Mouse (Mus musculus) frontal cortex, postnatal 14 days (tissue): Measurements from ENCODE around the gene Popdc2.

Experiments
- DNase-seq, 2 experiments: peaks; one replicate each; pipeline ENCODE4 v3.0.0; 2022; ENCODE audit warnings: low spot score in 2 of 2

The Popdc2 gene

GRCm38 (mm10) chr16:38400311-38400960, 38.4 kb downstream of the Popdc2 start:
- no peak for DNase-seq

DNA sequence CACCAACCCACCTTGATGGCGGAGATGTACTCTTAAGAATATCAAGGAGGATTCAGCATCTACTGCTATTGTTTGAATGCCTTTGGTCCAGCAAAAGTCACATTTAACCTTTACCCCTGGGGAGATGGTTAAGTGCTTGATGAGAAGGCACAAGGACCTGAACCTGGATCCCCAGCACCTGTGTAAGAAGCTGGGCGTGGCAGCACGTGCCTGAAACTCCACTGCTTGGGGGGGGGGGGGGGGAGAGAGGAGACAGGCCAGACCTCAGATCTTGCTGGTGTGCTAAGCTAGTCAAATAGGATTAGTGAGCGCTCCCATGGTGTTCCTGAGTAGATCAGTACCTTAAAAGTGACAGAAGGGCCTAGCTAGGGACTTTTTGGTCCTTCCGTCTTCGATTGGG, 39.5 kb downstream of the Popdc2 start:
- no peak for DNase-seq

DNA sequence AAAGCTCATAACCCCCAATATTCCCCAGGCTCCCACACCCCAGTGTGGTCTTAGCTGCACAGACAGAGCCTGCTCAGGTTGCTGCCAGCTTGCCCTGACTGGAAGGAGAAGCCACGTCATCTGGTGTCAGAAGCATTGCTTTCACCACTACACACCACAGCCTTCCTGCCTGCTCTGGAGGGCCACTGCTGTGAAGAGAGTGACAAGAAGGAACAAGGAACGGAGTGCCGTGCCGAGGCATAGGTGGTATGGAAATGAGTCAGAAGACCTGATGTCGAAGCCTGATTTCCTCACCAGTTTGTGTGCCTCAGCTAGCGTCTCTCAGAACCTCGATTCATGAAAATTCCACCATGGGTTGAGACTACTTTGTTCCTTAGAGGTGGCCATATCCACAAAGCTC, 41.6 kb downstream of the Popdc2 start:
- no peak for DNase-seq

DNA sequence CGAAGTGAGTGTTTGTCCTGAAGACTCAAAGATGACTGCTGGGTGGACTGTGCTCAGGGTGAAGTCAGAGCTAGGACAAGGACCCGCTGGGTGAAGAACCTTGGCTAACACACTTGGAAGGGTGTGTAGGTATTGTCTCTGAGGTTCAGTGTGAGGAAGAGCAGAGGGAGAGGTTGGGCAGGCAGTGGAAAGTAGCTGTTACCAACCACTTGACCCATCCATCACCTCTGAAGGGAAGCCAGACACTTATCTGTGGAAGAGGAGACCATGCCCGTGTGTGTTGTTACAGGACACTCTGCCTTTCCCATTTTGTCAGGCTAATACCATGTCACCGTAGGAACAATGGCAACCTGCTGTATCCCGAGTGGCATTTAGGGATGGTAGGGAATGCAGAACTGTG, 44.3 kb downstream of the Popdc2 start:
- no peak for DNase-seq

- no peak for DNase-seq
These were observed 44.7 kb downstream of the Popdc2 start for GRCm38 (mm10) chr16:38406708-38407107.

- no peak for DNase-seq
These were observed 45.6 kb downstream of the Popdc2 start for GRCm38 (mm10) chr16:38407584-38407983.

DNA sequence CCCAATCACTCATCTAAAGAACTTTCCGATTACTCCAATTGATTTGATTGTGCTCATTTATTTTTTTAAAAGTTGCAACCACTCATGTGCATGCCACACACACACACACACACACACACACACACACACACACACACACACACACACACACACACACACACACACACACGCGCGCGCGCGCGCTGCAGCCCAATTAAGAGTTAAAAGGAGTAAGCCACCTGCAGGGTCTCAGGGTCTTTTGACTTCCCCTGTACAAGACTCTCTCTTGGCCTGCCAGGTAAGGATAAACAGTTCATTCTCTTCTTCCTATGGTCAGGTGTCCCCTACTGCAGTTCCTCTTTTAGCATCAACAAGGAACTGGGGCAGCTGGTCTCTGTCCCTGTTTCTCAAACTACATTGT, 46.4 kb downstream of the Popdc2 start:
- no peak for DNase-seq

DNA sequence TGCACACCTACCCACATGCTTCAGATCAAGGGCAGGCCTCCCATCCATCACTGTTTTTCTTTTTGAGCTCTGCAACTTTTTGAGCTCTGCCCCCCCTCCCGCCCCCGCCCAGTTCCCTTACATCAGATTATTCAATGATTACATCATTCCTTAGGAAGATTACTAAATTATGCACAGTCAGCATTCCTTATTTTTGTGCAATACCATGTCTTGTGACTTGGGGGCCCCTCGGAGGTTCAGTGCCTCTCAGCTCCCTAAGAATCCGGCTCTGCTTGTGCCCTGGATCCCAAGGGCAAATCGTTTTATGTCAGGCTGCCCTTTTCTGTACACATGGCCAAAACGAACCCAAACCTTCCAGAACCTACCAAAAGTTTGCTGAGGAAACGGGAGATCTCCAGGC, 52.9 kb downstream of the Popdc2 start:
- DNase-seq, result no peak

GRCm38 (mm10) chr16:38425374-38425773, 63.4 kb downstream of the Popdc2 start:
- DNase-seq, result no peak

DNA sequence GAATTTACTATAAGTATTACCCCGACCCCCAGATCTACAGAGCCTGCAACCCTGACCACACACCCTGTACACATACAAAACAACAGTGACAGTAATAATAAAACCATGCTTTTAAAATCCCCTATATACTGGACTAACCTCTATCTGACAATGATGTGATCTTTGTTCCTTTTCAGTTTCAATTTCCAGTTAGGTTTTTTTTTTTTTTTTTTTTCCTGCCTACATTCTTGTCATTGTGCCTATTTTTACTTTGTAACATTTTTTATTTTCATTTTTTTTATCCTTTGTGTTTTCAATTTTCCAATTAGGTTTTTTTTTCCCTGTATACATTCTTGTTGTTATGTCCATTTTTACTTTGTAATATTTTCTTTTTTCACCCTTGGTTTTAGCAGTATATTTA, 63.8 kb downstream of the Popdc2 start:
- DNase-seq, result no peak
